Mouse (Mus musculus) CD4-positive, CD25-positive, alpha-beta regulatory T cell (primary cell): Measurements from ENCODE around the gene Heatr1. TPM values are rescaled to one million over a fixed set of nuclear protein-coding genes. Genes with fewer than 3 reads are reported as not detected.

Experiments used
- polyA plus RNA-seq: library from polyadenylated mRNA; unstranded; fragments of 100-300 nt; shearing (Covaris generic); gene quantifications from one replicate; pipeline ENCODE4 v1.2.1, GENCODE M21; 2017

Gene Heatr1
- polyA plus RNA-seq = 55.7 TPM

DNA sequence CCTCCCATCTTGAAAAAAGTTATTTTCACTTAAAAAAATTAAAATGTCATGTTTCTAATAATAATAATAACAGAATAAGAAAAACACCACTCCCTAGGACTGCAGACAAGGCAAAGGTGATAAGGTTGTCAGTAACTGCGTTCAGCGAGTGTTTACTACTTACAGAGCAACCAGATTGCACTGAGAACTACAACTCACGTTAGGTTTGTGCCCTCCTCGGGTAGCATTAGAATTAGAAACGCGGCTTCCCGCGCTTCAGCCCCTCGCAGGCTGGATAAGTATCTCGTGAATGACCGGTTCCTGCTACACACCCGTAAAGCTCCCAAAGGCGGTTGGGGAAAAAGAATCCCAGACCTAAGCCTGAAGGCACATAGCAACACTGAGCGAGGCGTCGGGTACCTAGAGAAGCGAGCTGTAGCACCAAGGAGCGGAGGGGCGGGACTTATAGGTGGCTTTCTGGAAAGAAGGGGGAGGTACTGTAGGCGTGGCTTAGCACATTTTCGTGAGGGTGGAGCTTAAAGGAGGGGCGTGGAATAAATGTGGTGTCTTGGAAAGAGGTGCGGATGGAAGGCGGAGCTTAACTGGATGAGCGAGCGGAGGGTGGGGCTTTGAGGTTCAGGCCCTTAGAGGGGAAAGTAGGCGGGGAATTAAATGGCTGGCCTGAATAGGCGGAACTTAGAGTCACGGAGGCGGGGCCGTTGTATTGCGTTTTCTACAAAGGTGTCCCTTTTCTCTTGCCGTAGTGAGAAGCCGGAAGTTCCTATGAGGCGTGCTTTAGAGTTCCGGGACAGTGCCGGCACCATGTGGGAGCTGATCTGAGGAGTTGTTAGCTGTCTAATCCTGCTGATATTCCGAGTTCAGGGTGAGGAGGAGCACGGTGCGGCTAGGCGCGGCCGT, at the start of gene Heatr1:
Heatr1 (plus strand) TSS at position 419 of the 897 bp plus-strand sequence.

DNA sequence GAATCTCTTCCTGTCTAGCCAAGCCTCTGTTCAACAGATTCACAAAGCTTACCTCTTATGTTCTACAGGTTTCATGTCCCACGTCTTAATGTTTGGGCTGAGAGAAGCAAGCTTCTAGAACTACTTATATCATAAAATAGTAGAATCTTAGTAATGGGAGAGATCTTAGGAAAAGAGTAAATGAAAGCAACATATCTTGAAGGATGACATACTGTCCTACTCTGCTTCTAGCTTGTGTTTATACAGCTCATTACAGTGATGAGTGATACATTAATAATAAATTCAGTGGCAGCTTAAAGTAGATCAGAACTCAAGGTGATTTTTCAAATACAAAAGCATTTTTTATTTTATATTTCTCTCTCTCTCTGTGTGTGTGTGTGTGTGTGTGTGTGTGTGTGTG, 70.0 kb downstream of the Heatr1 start, which contains the start of gene Lgals8:
Lgals8 (minus strand) TSS at position 101 of the 400 bp plus-strand sequence.

Other genes with a start within 250 kb of the Heatr1 start
- gene Mtr, start 136.9 kb upstream of the Heatr1 start, polyA plus RNA-seq = 27.4 TPM
- 10.5 TPM for gene Actn2, start 54.3 kb upstream of the Heatr1 start, polyA plus RNA-seq
- gene Lgals8, start 69.9 kb downstream of the Heatr1 start, polyA plus RNA-seq = 71.7 TPM
- 0.41 TPM for gene Edaradd, start 125.4 kb downstream of the Heatr1 start, polyA plus RNA-seq
- gene Ero1lb, start 170.8 kb downstream of the Heatr1 start, polyA plus RNA-seq = 12.2 TPM